Comparison of ENCODE assay signal across 31 mouse cellular contexts in genomic region chr9:57212448-57213222, GRCm38 (mm10). TPM values are rescaled to one million over a fixed set of nuclear protein-coding genes. Genes with fewer than 3 reads are reported as not detected.
DNase-seq lines count a peak whose midpoint lies in the region; ATAC-seq and TF ChIP-seq lines count a peak whose summit lies in the region.
"Had no signal": no experiment of that assay in that cellular context is flagged by ENCODE, and none has a peak within 500 bp of the region (broad histone marks: within the 10 kb centered on the region; RNA-seq: fewer than 3 reads in every experiment).

No protein-coding gene starts in this region.

- no peaks in the 10 kb centered on the region for H3K36me3 ChIP-seq in ES-E14 (ENCODE audit: control insufficient read depth, insufficient read depth, low read length, poor library complexity, severe bottlenecking)
- H3K36me3 ChIP-seq in intestine, embryonic 15.5 days, result no peaks in the 10 kb centered on the region
- no peaks in the 10 kb centered on the region for H3K36me3 ChIP-seq in limb, embryonic 12.5 days
- no peaks in the 10 kb centered on the region for H3K36me3 ChIP-seq in neural tube, embryonic 15.5 days
- no peaks in the 10 kb centered on the region for H3K36me3 ChIP-seq in forebrain, postnatal 0 days (ENCODE audit: insufficient read depth)
- no peaks in the 10 kb centered on the region for H3K36me3 ChIP-seq in forebrain, embryonic 15.5 days
- H3K36me3 ChIP-seq: G1E; hindbrain, embryonic 12.5 days; liver, embryonic 15.5 days; lung, embryonic 15.5 days; midbrain, embryonic 10.5 days had no signal

- whole genome bisulfite sequencing in intestine, embryonic 15.5 days, result 23% methylated on average over 9 of the region's 9 CpGs
- 19% methylated on average over 9 of the region's 9 CpGs for WGBS in limb, embryonic 12.5 days
- WGBS in neural tube, embryonic 15.5 days, result 38% methylated on average over 9 of the region's 9 CpGs
- 78% methylated on average over 9 of the region's 9 CpGs for WGBS in forebrain, postnatal 0 days
- WGBS in forebrain, embryonic 15.5 days, result 68% methylated on average over 9 of the region's 9 CpGs

- H3K4me2 ChIP-seq in intestine, embryonic 15.5 days (replicated peaks), result 0 out of 2 replicates have a peak overlapping the region, but pooled peaks have one; percentile 6
- H3K4me2 ChIP-seq in limb, embryonic 12.5 days, result peak overlapping the region; percentile 33
- no peak overlapping the region for H3K4me2 ChIP-seq in neural tube, embryonic 15.5 days
- no peak overlapping the region for H3K4me2 ChIP-seq in forebrain, postnatal 0 days (ENCODE audit: low read depth)
- H3K4me2 ChIP-seq in forebrain, embryonic 15.5 days (replicated peaks), result no peak overlapping the region
- H3K4me2 ChIP-seq: hindbrain, embryonic 12.5 days; liver, embryonic 15.5 days; lung, embryonic 15.5 days had no signal

- H3K27ac ChIP-seq in ES-E14 (ENCODE audit: insufficient read depth, low read depth, low read length, poor library complexity, severe bottlenecking), result no peak overlapping the region
- H3K27ac ChIP-seq in intestine, embryonic 15.5 days, result peak overlapping the region; percentile 23; the same call in 1 of the 2 replicates
- peak overlapping the region; percentile 66 for H3K27ac ChIP-seq in limb, embryonic 12.5 days
- no peak overlapping the region for H3K27ac ChIP-seq in neural tube, embryonic 15.5 days (replicated peaks)
- H3K27ac ChIP-seq in forebrain, postnatal 0 days (ENCODE audit: low read depth, low read length), result no peak overlapping the region
- no peak overlapping the region for H3K27ac ChIP-seq in forebrain, embryonic 15.5 days (replicated peaks)
- H3K27ac ChIP-seq: heart, adult 2 months; hindbrain, embryonic 12.5 days; left cerebral cortex, adult 2 months; liver, embryonic 15.5 days; lung, embryonic 15.5 days; midbrain, embryonic 10.5 days had no signal

- H3K4me1 ChIP-seq in ES-E14 (ENCODE audit: control insufficient read depth in 2 of 2, insufficient read depth in 2 of 2, low read length in 2 of 2, poor library complexity in 1 of 2), result peaks cover 0 to 2% of the 10 kb centered on the region in 2 experiments; a peak in 1 of 4 replicates
- H3K4me1 ChIP-seq in intestine, embryonic 15.5 days (replicated peaks), result peaks cover 7% of the 10 kb centered on the region; the same call in 1 of the 2 replicates
- peaks cover 15% of the 10 kb centered on the region for H3K4me1 ChIP-seq in limb, embryonic 12.5 days (replicated peaks)
- H3K4me1 ChIP-seq in neural tube, embryonic 15.5 days, result no peaks in the 10 kb centered on the region
- H3K4me1 ChIP-seq in forebrain, postnatal 0 days (ENCODE audit: insufficient read depth), result no peaks in the 10 kb centered on the region
- no peaks in the 10 kb centered on the region for H3K4me1 ChIP-seq in forebrain, embryonic 15.5 days
- H3K4me1 ChIP-seq: hindbrain, embryonic 12.5 days; liver, embryonic 15.5 days; lung, embryonic 15.5 days; midbrain, embryonic 10.5 days had no signal

- DNase-seq in 3T3-L1 (ENCODE audit: low read depth, low spot score) (peak; percentile 20), ES-E14 (ENCODE audit: low read depth, low spot score) (no peak)
- no peak for DNase-seq in forebrain, postnatal 0 days
- DNase-seq: adrenal gland, adult 8-10 months; cerebellum, adult 9-10 months; gastrocnemius, postnatal 25 days; heart, adult 2 months; kidney, adult 9 months; kidney, postnatal 4 days; left cerebral cortex, postnatal 4 days; lung, postnatal 4 days; right cerebral cortex, postnatal 14 days; thymus, postnatal 14 days had no signal

- no peaks in the 10 kb centered on the region for H3K27me3 ChIP-seq in intestine, embryonic 15.5 days (replicated peaks)
- no peaks in the 10 kb centered on the region for H3K27me3 ChIP-seq in limb, embryonic 12.5 days
- no peaks in the 10 kb centered on the region for H3K27me3 ChIP-seq in neural tube, embryonic 15.5 days (replicated peaks)
- H3K27me3 ChIP-seq in forebrain, postnatal 0 days (ENCODE audit: insufficient read depth, low read length), result no peaks in the 10 kb centered on the region
- H3K27me3 ChIP-seq in forebrain, embryonic 15.5 days, result no peaks in the 10 kb centered on the region
- H3K27me3 ChIP-seq: hindbrain, embryonic 12.5 days; liver, embryonic 15.5 days; lung, embryonic 15.5 days had no signal

- no peak for TF ChIP-seq CTCF in forebrain, postnatal 0 days (IDR thresholded peaks at IDR 0.05; ENCODE audit: low read depth)

- in situ Hi-C loops in ES-E14 (cut with MboI; ENCODE audit: low sequenced_read_pairs in 2 of 2, unreplicated experiment in 2 of 2), result loop anchor here in 1 of 2 experiments (10.0 kb wide), 1 partner anchor 318 kb away; no protein-coding TSS in a partner anchor

- 0 out of 2 replicates have a peak overlapping the region, but pooled peaks have one; percentile 43 for H3K9ac ChIP-seq in ES-E14 (ENCODE audit: insufficient read depth, low read depth, low read length, poor library complexity, severe bottlenecking)
- H3K9ac ChIP-seq in intestine, embryonic 15.5 days, result no peak overlapping the region
- no peak overlapping the region for H3K9ac ChIP-seq in limb, embryonic 12.5 days (replicated peaks)
- H3K9ac ChIP-seq in neural tube, embryonic 15.5 days (replicated peaks), result no peak overlapping the region
- H3K9ac ChIP-seq in forebrain, postnatal 0 days, result no peak overlapping the region
- no peak overlapping the region for H3K9ac ChIP-seq in forebrain, embryonic 15.5 days (replicated peaks)
- H3K9ac ChIP-seq: hindbrain, embryonic 12.5 days; liver, embryonic 15.5 days; lung, embryonic 15.5 days had no signal

- no peaks in the 10 kb centered on the region for H3K9me3 ChIP-seq in ES-E14 (ENCODE audit: control insufficient read depth, insufficient read depth, low read depth, low read length)
- no peaks in the 10 kb centered on the region for H3K9me3 ChIP-seq in intestine, embryonic 15.5 days
- no peaks in the 10 kb centered on the region for H3K9me3 ChIP-seq in limb, embryonic 12.5 days
- no peaks in the 10 kb centered on the region for H3K9me3 ChIP-seq in neural tube, embryonic 15.5 days (replicated peaks)
- no peaks in the 10 kb centered on the region for H3K9me3 ChIP-seq in forebrain, postnatal 0 days (ENCODE audit: low read length)
- no peaks in the 10 kb centered on the region for H3K9me3 ChIP-seq in forebrain, embryonic 15.5 days
- H3K9me3 ChIP-seq: G1E; hindbrain, embryonic 12.5 days; liver, embryonic 15.5 days; lung, embryonic 15.5 days; midbrain, embryonic 10.5 days had no signal

- ATAC-seq in intestine, embryonic 15.5 days, result peak; percentile 87
- no peak for ATAC-seq in limb, embryonic 12.5 days (ENCODE audit: insufficient number of reproducible peaks, insufficient read depth, low FRiP score, low TSS enrichment, low read depth)
- ATAC-seq in neural tube, embryonic 15.5 days (ENCODE audit: low FRiP score), result no peak
- no peak for ATAC-seq in forebrain, postnatal 0 days
- no peak for ATAC-seq in forebrain, embryonic 15.5 days (replicated peaks)
- no peak for ATAC-seq in CD4-positive, CD25-positive, alpha-beta regulatory T cell, adult 4 months
- ATAC-seq: activated CD4-positive, CD25-positive, alpha-beta regulatory T cell, adult 4 months; forebrain, embryonic 14.5 days had no signal

- no peak overlapping the region for H3K4me3 ChIP-seq in ES-E14 (ENCODE audit: insufficient read depth in 1 of 2, low read depth in 1 of 2, low read length in 2 of 2, poor library complexity in 1 of 2, severe bottlenecking in 1 of 2)
- no peak overlapping the region for H3K4me3 ChIP-seq in intestine, embryonic 15.5 days (replicated peaks)
- no peak overlapping the region for H3K4me3 ChIP-seq in limb, embryonic 12.5 days (replicated peaks)
- H3K4me3 ChIP-seq in neural tube, embryonic 15.5 days (replicated peaks), result no peak overlapping the region
- H3K4me3 ChIP-seq in forebrain, postnatal 0 days (ENCODE audit: low read depth, low read length), result no peak overlapping the region
- H3K4me3 ChIP-seq in forebrain, embryonic 15.5 days, result no peak overlapping the region
- H3K4me3 ChIP-seq: heart, adult 2 months; hindbrain, embryonic 12.5 days; left cerebral cortex, adult 2 months; liver, embryonic 15.5 days; lung, embryonic 15.5 days; midbrain, embryonic 10.5 days had no signal

TF ChIP-seq in ES-E14, 5 proteins besides CTCF, POLR2A, EP300 and RAD21 (continues in another document):
- TF ChIP-seq ZC3H11A (IDR thresholded peaks at IDR 0.05; ENCODE audit: borderline replicate concordance, low read depth, low read length), result no peak

RNA-seq across cellular contexts. Expression of gene Trcg1, which starts 23.7 kb away (rescaled TPM):
- not detected in 2 replicates for total RNA-seq in ES-E14 (2012; rRNA removed)
- not detected in 2 replicates for polyA plus RNA-seq in intestine, embryonic 15.5 days (2015; fragmentation: Nextera tagmentation; extraction: Ambion mirVana)
- not detected in 2 replicates for polyA plus RNA-seq in limb, embryonic 12.5 days (2016; fragmentation: Nextera tagmentation; extraction: Ambion mirVana)
- not detected in 2 replicates for polyA plus RNA-seq in neural tube, embryonic 15.5 days (2015; fragmentation: Nextera tagmentation; extraction: Ambion mirVana)
- not detected in 2 replicates for total RNA-seq in forebrain, postnatal 0 days (2014; rRNA removed)
- not detected in 2 replicates for polyA plus RNA-seq in forebrain, postnatal 0 days (2015; fragmentation: Nextera tagmentation; extraction: Ambion mirVana)
- not detected in 2 replicates for polyA plus RNA-seq in forebrain, embryonic 15.5 days (2015; fragmentation: Nextera tagmentation; extraction: Ambion mirVana)
- polyA plus RNA-seq in CD4-positive, CD25-positive, alpha-beta regulatory T cell, adult 4 months (2017; shearing (Covaris generic)), result not detected
- total RNA-seq: adrenal gland, adult 8-10 months; gastrocnemius, postnatal 25 days; heart, adult 2 months; heart, postnatal 25 days; layer of hippocampus, postnatal 10 days; left cerebral cortex, adult 2 months; left cerebral cortex, postnatal 4 days had no signal
- polyA plus RNA-seq: activated CD4-positive, CD25-positive, alpha-beta regulatory T cell, adult 4 months; brain, embryonic 14.5 days; embryonic facial prominence, embryonic 14.5 days; forebrain, embryonic 14.5 days; G1E; heart, adult 2 months; heart, embryonic 14.5 days; hindbrain, embryonic 12.5 days; liver, embryonic 15.5 days; lung, embryonic 15.5 days; midbrain, embryonic 10.5 days had no signal

RNA-seq across cellular contexts. Expression of gene 1700017B05Rik, which starts 49.8 kb away (rescaled TPM):
- 21.8 and 35.6 TPM in 2 replicates for total RNA-seq in ES-E14 (2012; rRNA removed)
- polyA plus RNA-seq in intestine, embryonic 15.5 days (2015; fragmentation: Nextera tagmentation; extraction: Ambion mirVana), result 27.7 and 29.6 TPM in 2 replicates
- polyA plus RNA-seq in limb, embryonic 12.5 days (2016; fragmentation: Nextera tagmentation; extraction: Ambion mirVana), result 15.3 and 16.3 TPM in 2 replicates
- polyA plus RNA-seq in neural tube, embryonic 15.5 days (2015; fragmentation: Nextera tagmentation; extraction: Ambion mirVana), result 4.1 and 10.9 TPM in 2 replicates
- total RNA-seq in forebrain, postnatal 0 days (2014; rRNA removed), result 3.5 and 8.5 TPM in 2 replicates
- 3.6 and 6.7 TPM in 2 replicates for polyA plus RNA-seq in forebrain, postnatal 0 days (2015; fragmentation: Nextera tagmentation; extraction: Ambion mirVana)
- 5.0 and 5.8 TPM in 2 replicates for polyA plus RNA-seq in forebrain, embryonic 15.5 days (2015; fragmentation: Nextera tagmentation; extraction: Ambion mirVana)
- 10 to 100 TPM; 15.1 to 22.6 TPM for polyA plus RNA-seq in CD4-positive, CD25-positive, alpha-beta regulatory T cell, adult 4 months (2017; shearing (Covaris generic))

RNA-seq across cellular contexts. Expression of gene Commd4, which starts 54.5 kb away (rescaled TPM):
- 116 and 173 TPM in 2 replicates for total RNA-seq in ES-E14 (2012; rRNA removed)
- 83.8 and 104 TPM in 2 replicates for polyA plus RNA-seq in intestine, embryonic 15.5 days (2015; fragmentation: Nextera tagmentation; extraction: Ambion mirVana)
- polyA plus RNA-seq in limb, embryonic 12.5 days (2016; fragmentation: Nextera tagmentation; extraction: Ambion mirVana), result 77.9 and 91.6 TPM in 2 replicates
- 155 and 178 TPM in 2 replicates for polyA plus RNA-seq in neural tube, embryonic 15.5 days (2015; fragmentation: Nextera tagmentation; extraction: Ambion mirVana)
- total RNA-seq in forebrain, postnatal 0 days (2014; rRNA removed), result 68.2 and 85.6 TPM in 2 replicates
- polyA plus RNA-seq in forebrain, postnatal 0 days (2015; fragmentation: Nextera tagmentation; extraction: Ambion mirVana), result 177 and 220 TPM in 2 replicates
- 171 and 182 TPM in 2 replicates for polyA plus RNA-seq in forebrain, embryonic 15.5 days (2015; fragmentation: Nextera tagmentation; extraction: Ambion mirVana)
- 100 to 1,000 TPM; 295 to 389 TPM for polyA plus RNA-seq in CD4-positive, CD25-positive, alpha-beta regulatory T cell, adult 4 months (2017; shearing (Covaris generic))

Comparison
In these comparisons a context has a peak if more than half of its experiments do, and no peak if none do; other contexts are left out.
1. H3K27ac ChIP-seq: peak in intestine, embryonic 15.5 days (single experiment) and limb, embryonic 12.5 days (single experiment); none in ES-E14 (single experiment), neural tube, embryonic 15.5 days (single experiment), forebrain, postnatal 0 days (single experiment) and forebrain, embryonic 15.5 days (single experiment).
2. H3K4me2 ChIP-seq: peak in intestine, embryonic 15.5 days (single experiment) and limb, embryonic 12.5 days (single experiment); none in neural tube, embryonic 15.5 days (single experiment), forebrain, postnatal 0 days (single experiment) and forebrain, embryonic 15.5 days (single experiment).